ENCODE assay signal across 16 mouse cellular contexts in the genomic region with DNA sequence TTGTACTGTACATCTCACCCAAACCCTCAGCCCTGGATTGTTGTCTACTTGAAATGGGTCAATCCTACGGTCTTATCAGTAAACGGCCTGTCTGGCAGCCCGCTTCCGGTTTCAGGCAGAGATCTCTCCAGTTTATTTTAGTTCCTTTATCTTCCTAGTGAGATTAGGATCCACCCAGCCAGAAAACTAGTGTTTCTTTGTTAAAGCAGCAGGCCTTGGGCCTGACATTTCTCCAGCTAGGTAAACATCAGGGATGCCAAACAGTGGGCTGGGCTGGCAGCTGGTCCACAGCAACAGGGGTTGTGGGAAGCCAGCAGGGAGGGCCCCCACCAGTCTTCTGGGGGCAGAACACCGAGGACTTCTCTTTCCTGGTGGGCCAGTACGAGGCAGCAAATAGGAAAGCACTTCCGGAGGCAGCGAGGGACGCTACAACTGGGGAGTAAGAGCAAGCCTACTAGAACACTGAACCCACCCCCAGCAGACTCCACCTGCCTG. TPM values are rescaled to one million over a fixed set of nuclear protein-coding genes. Genes with fewer than 3 reads are reported as not detected.
DNase-seq lines count a peak whose midpoint lies in the region; ATAC-seq and TF ChIP-seq lines count a peak whose summit lies in the region.
"Had no signal": no experiment of that assay in that cellular context is flagged by ENCODE, and none has a peak within 500 bp of the region (broad histone marks: within the 10 kb centered on the region; RNA-seq: fewer than 3 reads in every experiment).

No protein-coding gene starts in this region.

- H3K9me3 ChIP-seq in liver, embryonic 14.5 days (ENCODE audit: control insufficient read depth, low read length), result no peaks in the 10 kb centered on the region
- H3K9me3 ChIP-seq: hindbrain, embryonic 12.5 days; neural tube, embryonic 13.5 days had no signal

- peak; percentile 38 to 40 for DNase-seq in heart, adult 2 months
- DNase-seq in heart, adult 8-10 months (ENCODE audit: low spot score), result no peak
- DNase-seq in thymus, postnatal 0 days (ENCODE audit: low spot score), result peak; percentile 35
- no peak for DNase-seq in thymus, postnatal 25 days
- DNase-seq in liver, embryonic 14.5 days (ENCODE audit: low read depth in 3 of 3, low spot score in 3 of 3), result no peak
- DNase-seq in frontal cortex, adult 2 months (ENCODE audit: extremely low spot score in 1 of 2, low spot score in 1 of 2), result no peak
- no peak for DNase-seq in yolk sac, embryonic 10.5 days (ENCODE audit: low spot score)
- DNase-seq in cerebellum, adult 11-12 months, result no peak
- DNase-seq: adrenal gland, postnatal 25 days; cerebellum, adult 8-10 months; thymus, postnatal 36 days had no signal

- no peak overlapping the region for H3K4me3 ChIP-seq in heart, adult 2 months
- no peak overlapping the region for H3K4me3 ChIP-seq in liver, embryonic 14.5 days (ENCODE audit: insufficient read depth in 1 of 2, low read depth in 2 of 2, low read length in 2 of 2)
- H3K4me3 ChIP-seq: hindbrain, embryonic 12.5 days; neural tube, embryonic 13.5 days had no signal

- no peak for TF ChIP-seq POLR2A in heart, adult 2 months (IDR thresholded peaks at IDR 0.05; ENCODE audit: insufficient read depth, low read depth, low read length)

- TF ChIP-seq EP300 in heart, adult 2 months (IDR thresholded peaks at IDR 0.05; ENCODE audit: insufficient read depth, low read depth, low read length), result no peak
- no peak for TF ChIP-seq EP300 in liver, embryonic 14.5 days (IDR thresholded peaks at IDR 0.05; ENCODE audit: low read depth)

- intact Hi-C loops in heart, adult 2 months (cut with DNase I), result no loop called here

- peak overlapping the region; percentile 38 for H3K4me2 ChIP-seq in liver, embryonic 14.5 days (ENCODE audit: low read depth)
- H3K4me2 ChIP-seq: hindbrain, embryonic 12.5 days; midbrain, embryonic 11.5 days; neural tube, embryonic 13.5 days had no signal

- H3K27ac ChIP-seq in heart, adult 2 months, result peak overlapping the region; percentile 47; the same call in 1 of the 2 replicates
- no peak overlapping the region; the same call in 1 of the 2 replicates for H3K27ac ChIP-seq in liver, embryonic 14.5 days
- H3K27ac ChIP-seq: hindbrain, embryonic 12.5 days; neural tube, embryonic 13.5 days had no signal

- WGBS in heart, adult 2 months, result 24% methylated on average over 9 of the region's 9 CpGs
- 5% methylated on average over 9 of the region's 9 CpGs for WGBS in liver, embryonic 14.5 days (ENCODE audit: insufficient replicate concordance)

- no peaks in the 10 kb centered on the region for H3K27me3 ChIP-seq in heart, adult 2 months (ENCODE audit: control insufficient read depth, insufficient read depth, low read length)
- no peaks in the 10 kb centered on the region for H3K27me3 ChIP-seq in liver, embryonic 14.5 days (ENCODE audit: control insufficient read depth, insufficient read depth, low read length)
- H3K27me3 ChIP-seq: hindbrain, embryonic 12.5 days; neural tube, embryonic 13.5 days; Patski had no signal

- H3K79me2 ChIP-seq in heart, adult 2 months (replicated peaks; ENCODE audit: control insufficient read depth, insufficient read depth, low read length), result no peaks in the 10 kb centered on the region

- H3K36me3 ChIP-seq in heart, adult 2 months (ENCODE audit: control insufficient read depth, insufficient read depth, low read length), result no peaks in the 10 kb centered on the region
- H3K36me3 ChIP-seq in liver, embryonic 14.5 days (replicated peaks; ENCODE audit: control insufficient read depth, insufficient read depth, low read depth), result no peaks in the 10 kb centered on the region
- H3K36me3 ChIP-seq: hindbrain, embryonic 12.5 days; neural tube, embryonic 13.5 days had no signal

- no peak overlapping the region for H3K9ac ChIP-seq in heart, adult 2 months (ENCODE audit: low read depth, low read length)
- H3K9ac ChIP-seq in liver, embryonic 14.5 days (replicated peaks), result no peak overlapping the region
- H3K9ac ChIP-seq: hindbrain, embryonic 12.5 days; neural tube, embryonic 13.5 days had no signal

- no peak for ATAC-seq in liver, embryonic 14.5 days (ENCODE audit: insufficient read depth)
- ATAC-seq: Patski had no signal

- peaks cover 7% of the 10 kb centered on the region for H3K4me1 ChIP-seq in heart, adult 2 months (ENCODE audit: control insufficient read depth, insufficient read depth, low read length)
- H3K4me1 ChIP-seq in liver, embryonic 14.5 days (replicated peaks; ENCODE audit: control insufficient read depth in 2 of 2, insufficient read depth in 2 of 2, low read length in 1 of 2), result peaks cover 12 to 23% of the 10 kb centered on the region in 2 experiments

- no peak for TF ChIP-seq CTCF in heart, adult 2 months (IDR thresholded peaks at IDR 0.05)
- no peak for TF ChIP-seq CTCF in liver, embryonic 14.5 days (IDR thresholded peaks at IDR 0.05; ENCODE audit: low read depth)

RNA-seq across cellular contexts. Expression of a gene that starts 10.4 kb away (rescaled TPM):
- under 1 TPM in 1 of 2 experiments, not detected in 1; 0.43 TPM for total RNA-seq in heart, adult 2 months (2021)
- not detected in 2 replicates for polyA plus RNA-seq in heart, adult 2 months (2012; rRNA removed)
- not detected for total RNA-seq in heart, adult 8-10 months (2022)
- polyA plus RNA-seq in thymus, postnatal 0 days (2015; fragmentation: Nextera tagmentation; extraction: Ambion mirVana), result 0.20 TPM in 1 of 2 replicates, not detected in the other
- polyA plus RNA-seq in liver, embryonic 14.5 days (2012; rRNA removed), result not detected in 2 replicates
- not detected in 2 replicates for polyA plus RNA-seq in liver, embryonic 14.5 days (2014; fragmentation: Nextera tagmentation; extraction: Ambion mirVana)
- polyA plus RNA-seq in frontal cortex, adult 2 months (2012; rRNA removed), result not detected in 2 replicates
- total RNA-seq: adrenal gland, postnatal 25 days had no signal
- polyA plus RNA-seq: hindbrain, embryonic 12.5 days; kidney, embryonic 16.5 days; midbrain, embryonic 11.5 days; neural tube, embryonic 13.5 days; Patski had no signal

RNA-seq across cellular contexts. Expression of a gene that starts 31.9 kb away (rescaled TPM):
- 10 to 100 TPM; 11.3 to 16.3 TPM for total RNA-seq in heart, adult 2 months (2021)
- 19.0 and 36.4 TPM in 2 replicates for polyA plus RNA-seq in heart, adult 2 months (2012; rRNA removed)
- total RNA-seq in heart, adult 8-10 months (2022), result 10 to 100 TPM in 3 of 4 experiments, 1 to 10 TPM in 1; 9.5 to 13.5 (median 12.3) TPM
- polyA plus RNA-seq in thymus, postnatal 0 days (2015; fragmentation: Nextera tagmentation; extraction: Ambion mirVana), result 116 and 122 TPM in 2 replicates
- polyA plus RNA-seq in liver, embryonic 14.5 days (2012; rRNA removed), result 21.7 and 29.4 TPM in 2 replicates
- 30.2 and 31.5 TPM in 2 replicates for polyA plus RNA-seq in liver, embryonic 14.5 days (2014; fragmentation: Nextera tagmentation; extraction: Ambion mirVana)
- 272 and 315 TPM in 2 replicates for polyA plus RNA-seq in frontal cortex, adult 2 months (2012; rRNA removed)

RNA-seq across cellular contexts. Expression of a gene that starts 53.1 kb away (rescaled TPM):
- total RNA-seq in heart, adult 2 months (2021), result 10 to 100 TPM; 30.5 to 30.9 TPM
- 8.5 and 13.5 TPM in 2 replicates for polyA plus RNA-seq in heart, adult 2 months (2012; rRNA removed)
- 10 to 100 TPM; 25.2 to 31.6 (median 29.9) TPM for total RNA-seq in heart, adult 8-10 months (2022)
- polyA plus RNA-seq in thymus, postnatal 0 days (2015; fragmentation: Nextera tagmentation; extraction: Ambion mirVana), result 3.3 and 4.7 TPM in 2 replicates
- 2.0 and 2.3 TPM in 2 replicates for polyA plus RNA-seq in liver, embryonic 14.5 days (2012; rRNA removed)
- 1.7 and 1.8 TPM in 2 replicates for polyA plus RNA-seq in liver, embryonic 14.5 days (2014; fragmentation: Nextera tagmentation; extraction: Ambion mirVana)
- polyA plus RNA-seq in frontal cortex, adult 2 months (2012; rRNA removed), result 35.5 and 39.7 TPM in 2 replicates

Comparison
In these comparisons a context has a peak if more than half of its experiments do, and no peak if none do; other contexts are left out.
1. DNase-seq: peak in heart, adult 2 months (2 of 2) and thymus, postnatal 0 days (single experiment); none in heart, adult 8-10 months (single experiment), thymus, postnatal 25 days (single experiment), liver, embryonic 14.5 days (0 of 3), frontal cortex, adult 2 months (0 of 2), yolk sac, embryonic 10.5 days (single experiment) and cerebellum, adult 11-12 months (single experiment).